Mouse (Mus musculus): ENCODE measurements at regions not wholly inside any gene's neighbourhood (a gene's known extent, or its start where the extent isn't known, plus 50 kb on each side); places are given as distances from the start of the nearest gene placed in this dataset.

DNA sequence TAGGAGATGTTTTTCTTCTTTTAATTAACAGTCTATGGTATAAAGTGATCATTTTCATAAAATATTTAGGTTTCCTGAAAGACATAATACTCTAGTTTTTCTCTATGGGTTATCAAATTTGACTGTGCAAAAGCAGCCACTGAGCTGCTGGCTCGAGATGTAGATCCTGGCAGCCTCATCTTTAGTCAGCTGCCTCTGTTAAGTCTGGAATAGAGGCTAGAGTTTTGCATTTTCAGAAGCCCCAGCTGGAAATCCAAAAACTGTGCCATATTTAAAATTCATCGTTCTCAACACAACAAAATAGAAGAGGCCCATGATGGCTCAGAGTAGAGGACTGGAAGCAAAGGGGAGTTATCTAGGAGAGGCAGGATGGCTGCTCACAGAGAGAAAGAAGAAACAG, 53.8 kb upstream of the Lpar1 start:
- no peaks in the 10 kb centered on the region for H3K9me3 ChIP-seq (ENCODE audit: low read depth, low read length)
- H3K27ac ChIP-seq (ENCODE audit: low read depth): no peak overlapping the region
- no peak overlapping the region for H3K9ac ChIP-seq
- WGBS: 85% methylated on average over 2 of the region's 2 CpGs
- TF ChIP-seq CTCF (IDR thresholded peaks at IDR 0.05; ENCODE audit: low read depth): no peak
- no peaks in the 10 kb centered on the region for H3K27me3 ChIP-seq (ENCODE audit: insufficient read depth, low read length)
- H3K36me3 ChIP-seq (ENCODE audit: insufficient read depth): no peaks in the 10 kb centered on the region
- no peak overlapping the region for H3K4me3 ChIP-seq (ENCODE audit: low read depth, low read length)
- H3K4me2 ChIP-seq: no peak overlapping the region
- no peaks in the 10 kb centered on the region for H3K4me1 ChIP-seq (ENCODE audit: insufficient read depth)
- ATAC-seq (ENCODE audit: insufficient read depth): no peak
- no peak for DNase-seq

DNA sequence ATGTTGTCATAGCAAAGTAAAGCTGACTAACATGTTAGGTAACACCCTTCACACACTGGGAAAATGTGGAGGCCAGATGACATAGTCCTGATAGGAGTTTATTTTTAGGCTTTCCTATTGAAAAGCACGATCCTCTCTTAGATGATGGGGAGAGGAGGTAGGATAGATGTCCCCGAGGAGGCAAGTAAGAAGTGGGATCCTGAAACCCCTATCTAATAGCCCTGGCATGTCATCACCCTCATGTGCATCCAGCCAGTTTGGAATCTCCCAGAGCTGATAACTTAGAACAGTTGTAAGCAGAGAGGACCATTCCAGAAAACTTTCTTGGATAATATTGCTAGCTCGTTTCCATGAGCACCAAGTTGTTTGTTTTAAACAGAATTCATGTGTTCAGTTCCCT, 52.2 kb upstream of the Lpar1 start:
- Histone ChIP-seq H3K9ac (no peak overlapping the region), H3K4me2 (no peak overlapping the region), H3K4me1 (ENCODE audit: insufficient read depth) (no peaks in the 10 kb centered on the region), H3K27ac (ENCODE audit: low read depth) (no peak overlapping the region), H3K9me3 (ENCODE audit: low read depth, low read length) (no peaks in the 10 kb centered on the region), H3K4me3 (ENCODE audit: low read depth, low read length) (no peak overlapping the region), H3K27me3 (ENCODE audit: insufficient read depth, low read length) (no peaks in the 10 kb centered on the region), H3K36me3 (ENCODE audit: insufficient read depth) (no peaks in the 10 kb centered on the region)
- 55% methylated on average over 3 of the region's 3 CpGs for WGBS
- ATAC-seq (ENCODE audit: insufficient read depth): no peak
- TF ChIP-seq CTCF (IDR thresholded peaks at IDR 0.05; ENCODE audit: low read depth): no peak
- no peak for DNase-seq
